Mouse (Mus musculus): ENCODE measurements around the gene Rpl19. TPM values are rescaled to one million over a fixed set of nuclear protein-coding genes. Genes with fewer than 3 reads are reported as not detected.

Gene Rpl19
- total and polyA plus RNA-seq, 3 experiments = 2,949 to 5,259 (median 3,446) TPM

DNA sequence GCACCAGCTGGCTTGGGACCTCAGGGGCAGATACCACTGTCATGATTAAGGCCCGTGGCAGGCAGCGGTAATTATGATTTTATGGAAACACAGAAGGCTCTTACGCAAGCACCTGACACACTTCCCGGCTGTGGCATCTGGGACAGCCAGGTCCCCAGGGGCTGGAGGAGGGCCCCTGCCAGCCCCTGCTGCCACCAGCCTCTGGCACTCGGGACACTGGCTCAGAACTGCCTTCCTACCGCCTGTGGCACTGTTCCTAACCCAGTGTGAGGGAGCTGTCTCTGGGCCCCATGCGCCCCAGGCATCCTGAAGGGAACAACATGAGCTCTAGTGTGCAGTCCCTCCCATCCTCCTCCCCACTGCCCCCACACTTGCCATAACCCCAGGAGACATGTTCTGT, 33.2 kb downstream of the Rpl19 start:
- Histone ChIP-seq H3K79me2 (replicated peaks; ENCODE audit: control insufficient read depth, extremely low read depth, insufficient read depth, poor library complexity, severe bottlenecking) (no peaks in the 10 kb centered on the region), H3K9me3 (replicated peaks; ENCODE audit: low read length) (no peaks in the 10 kb centered on the region), H3K36me3 (replicated peaks in 1 of 2; ENCODE audit: control insufficient read depth in 1 of 2, insufficient read depth in 1 of 2, low read length in 1 of 2) (no peaks in the 10 kb centered on the region), H3K27me3 (replicated peaks) (no peaks in the 10 kb centered on the region), H3K4me2 (ENCODE audit: insufficient read depth, low read depth, poor library complexity, severe bottlenecking) (no peak overlapping the region), H3K27ac (ENCODE audit: insufficient read depth, low read depth) (no peak overlapping the region), H3K4me1 (ENCODE audit: control insufficient read depth in 1 of 2, insufficient read depth in 2 of 2) (peaks cover 20 to 30% of the 10 kb centered on the region in 2 experiments), H3K4me3 (replicated peaks in 1 of 3; ENCODE audit: low read depth in 2 of 3, low read length in 2 of 3, poor library complexity in 1 of 3) (no peak overlapping the region), H3K9ac (ENCODE audit: insufficient read depth, low read depth) (no peak overlapping the region)
- in situ Hi-C loops (cut with MboI; ENCODE audit: low pct_ligation_motif_present, low pct_unique_long_range_greater_than_20kb, low sequenced_read_pairs) = no loop called here
- dilution Hi-C loops (cut with MboI; ENCODE audit: extremely low pct_ligation_motif_present, extremely low pct_unique_long_range_greater_than_20kb, low sequenced_read_pairs) = no loop called here
- no peak for DNase-seq (ENCODE audit: extremely low read depth)
- TF ChIP-seq JUND (conservative IDR thresholded peaks at IDR 0.05; ENCODE audit: low read depth, low read length) (no peak), ELF1 (IDR thresholded peaks at IDR 0.05; ENCODE audit: low read depth, low read length) (no peak), HCFC1 (IDR thresholded peaks at IDR 0.05; ENCODE audit: low read depth, low read length) (no peak), CTCF (conservative IDR thresholded peaks at IDR 0.05 in 1 of 2, IDR thresholded peaks at IDR 0.05 in 1 of 2; ENCODE audit: low read depth in 2 of 2, low read length in 2 of 2) (no peak), RAD21 (IDR thresholded peaks at IDR 0.05; ENCODE audit: low read depth, low read length) (no peak), IRF4 (IDR thresholded peaks at IDR 0.05; ENCODE audit: low read depth, low read length) (no peak), TCF12 (IDR thresholded peaks at IDR 0.05; ENCODE audit: low read depth, low read length) (no peak), USF2 (conservative IDR thresholded peaks at IDR 0.05; ENCODE audit: low read depth, low read length) (no peak)

GRCm38 (mm10) chr11:98060104-98060692, 33.7 kb downstream of the Rpl19 start:
- in situ Hi-C loops (cut with MboI; ENCODE audit: low pct_ligation_motif_present, low pct_unique_long_range_greater_than_20kb, low sequenced_read_pairs) (no loop called here), dilution Hi-C loops (cut with MboI; ENCODE audit: extremely low pct_ligation_motif_present, extremely low pct_unique_long_range_greater_than_20kb, low sequenced_read_pairs) (no loop called here)
- Histone ChIP-seq H3K4me3 (replicated peaks in 1 of 3; ENCODE audit: low read depth in 2 of 3, low read length in 2 of 3, poor library complexity in 1 of 3) (no peak overlapping the region), H3K9me3 (replicated peaks; ENCODE audit: low read length) (no peaks in the 10 kb centered on the region), H3K27me3 (replicated peaks) (no peaks in the 10 kb centered on the region), H3K4me2 (ENCODE audit: insufficient read depth, low read depth, poor library complexity, severe bottlenecking) (no peak overlapping the region), H3K79me2 (replicated peaks; ENCODE audit: control insufficient read depth, extremely low read depth, insufficient read depth, poor library complexity, severe bottlenecking) (no peaks in the 10 kb centered on the region), H3K4me1 (ENCODE audit: control insufficient read depth in 1 of 2, insufficient read depth in 2 of 2) (peaks cover 20 to 30% of the 10 kb centered on the region in 2 experiments), H3K36me3 (replicated peaks in 1 of 2; ENCODE audit: control insufficient read depth in 1 of 2, insufficient read depth in 1 of 2, low read length in 1 of 2) (no peaks in the 10 kb centered on the region), H3K27ac (ENCODE audit: insufficient read depth, low read depth) (no peak overlapping the region), H3K9ac (ENCODE audit: insufficient read depth, low read depth) (no peak overlapping the region)
- no peak for DNase-seq (ENCODE audit: extremely low read depth)
- TF ChIP-seq POLR2AphosphoS2 (IDR thresholded peaks at IDR 0.05; ENCODE audit: low read depth, low read length) (no peak), SIN3A (IDR thresholded peaks at IDR 0.05; ENCODE audit: low read length) (no peak), CTCF (conservative IDR thresholded peaks at IDR 0.05 in 1 of 2, IDR thresholded peaks at IDR 0.05 in 1 of 2; ENCODE audit: low read depth in 2 of 2, low read length in 2 of 2) (no peak)

- Histone ChIP-seq H3K4me2 (ENCODE audit: insufficient read depth, low read depth, poor library complexity, severe bottlenecking) (no peak overlapping the region), H3K9ac (ENCODE audit: insufficient read depth, low read depth) (no peak overlapping the region), H3K27me3 (replicated peaks) (no peaks in the 10 kb centered on the region), H3K27ac (ENCODE audit: insufficient read depth, low read depth) (no peak overlapping the region), H3K36me3 (replicated peaks in 1 of 2; ENCODE audit: control insufficient read depth in 1 of 2, insufficient read depth in 1 of 2, low read length in 1 of 2) (no peaks in the 10 kb centered on the region), H3K79me2 (replicated peaks; ENCODE audit: control insufficient read depth, extremely low read depth, insufficient read depth, poor library complexity, severe bottlenecking) (no peaks in the 10 kb centered on the region), H3K4me1 (ENCODE audit: control insufficient read depth in 1 of 2, insufficient read depth in 2 of 2) (peaks cover 20 to 30% of the 10 kb centered on the region in 2 experiments), H3K9me3 (replicated peaks; ENCODE audit: low read length) (no peaks in the 10 kb centered on the region), H3K4me3 (replicated peaks in 1 of 3; ENCODE audit: low read depth in 2 of 3, low read length in 2 of 3, poor library complexity in 1 of 3) (no peak overlapping the region)
- TF ChIP-seq MAX (IDR thresholded peaks at IDR 0.05; ENCODE audit: low read length) (no peak), RAD21 (IDR thresholded peaks at IDR 0.05; ENCODE audit: low read depth, low read length) (no peak), ZNF384 (IDR thresholded peaks at IDR 0.05; ENCODE audit: low read depth, low read length) (no peak; the same call in 1 of the 2 replicates), SMC3 (IDR thresholded peaks at IDR 0.05; ENCODE audit: low read depth, low read length) (no peak), MXI1 (IDR thresholded peaks at IDR 0.05; ENCODE audit: low read depth, low read length) (no peak), E2F4 (IDR thresholded peaks at IDR 0.05; ENCODE audit: insufficient replicate concordance, low read depth, low read length) (no peak), NELFE (IDR thresholded peaks at IDR 0.05; ENCODE audit: low read depth, low read length) (no peak), TCF12 (IDR thresholded peaks at IDR 0.05; ENCODE audit: low read depth, low read length) (no peak), CHD1 (IDR thresholded peaks at IDR 0.05; ENCODE audit: low read depth, low read length) (no peak), JUND (conservative IDR thresholded peaks at IDR 0.05; ENCODE audit: low read depth, low read length) (no peak), HCFC1 (IDR thresholded peaks at IDR 0.05; ENCODE audit: low read depth, low read length) (no peak), EP300 (IDR thresholded peaks at IDR 0.05; ENCODE audit: low read length) (no peak), KAT2A (IDR thresholded peaks at IDR 0.05; ENCODE audit: insufficient replicate concordance, low read length) (no peak), MAFK (IDR thresholded peaks at IDR 0.05; ENCODE audit: insufficient replicate concordance, low read length) (no peak), ZKSCAN1 (IDR thresholded peaks at IDR 0.05; ENCODE audit: borderline replicate concordance, low read depth, low read length) (no peak), ZC3H11A (IDR thresholded peaks at IDR 0.05; ENCODE audit: low read depth, low read length) (no peak)
- dilution Hi-C loops (cut with MboI; ENCODE audit: extremely low pct_ligation_motif_present, extremely low pct_unique_long_range_greater_than_20kb, low sequenced_read_pairs) = no loop called here
- no peak for DNase-seq (ENCODE audit: extremely low read depth)
- in situ Hi-C loops (cut with MboI; ENCODE audit: low pct_ligation_motif_present, low pct_unique_long_range_greater_than_20kb, low sequenced_read_pairs) = no loop called here
Observed at GRCm38 (mm10) chr11:98061441-98061840, 34.9 kb downstream of the Rpl19 start.

All from CH12.LX (cell line).